Mouse (Mus musculus) midbrain, postnatal 0 days (tissue): ENCODE results near the gene Unc80. TPM values are rescaled to one million over a fixed set of nuclear protein-coding genes. Genes with fewer than 3 reads are reported as not detected.
A peak's percentile ranks its signal among the peaks of the same experiment; 100 is the strongest.

Experiments
- ATAC-seq: fragments of 200-750 bp; cut with Nextera tagmentation; 2 replicates; pipeline ENCODE4 v1.8.0; 2017; ENCODE audit warnings: moderate number of reproducible peaks, mild to moderate bottlenecking, moderate TSS enrichment, moderate library complexity; ENCODE audit not compliant: low FRiP score
- DNase-seq: peaks from one replicate; pipeline ENCODE4 v3.0.0-alpha.2; 2015; ENCODE audit warnings: low spot score
- H3K27ac ChIP-seq: fragments of 300-500 bp; sonication (generic); 2 replicates; pipeline ENCODE4 v1.5.1; 2014; ENCODE audit warnings: low read depth, mild to moderate bottlenecking, low read length, mixed read lengths
- H3K27me3 ChIP-seq: fragments of 300-500 bp; sonication (generic); 2 replicates; pipeline ENCODE4 v1.6.1; 2014; ENCODE audit warnings: low read length, control low read depth, mixed read lengths; ENCODE audit not compliant: insufficient read depth
- H3K36me3 ChIP-seq: fragments of 300-500 bp; sonication (generic); 2 replicates; pipeline ENCODE4 v1.6.1; 2014; ENCODE audit warnings: low read length, control low read depth, mixed read lengths; ENCODE audit not compliant: insufficient read depth
- H3K4me1 ChIP-seq: fragments of 300-500 bp; sonication (generic); 2 replicates; pipeline ENCODE4 v1.6.1; 2014; ENCODE audit warnings: mild to moderate bottlenecking, control low read depth, antibody characterized with exemption, low read length, mixed read lengths; ENCODE audit not compliant: insufficient read depth
- H3K4me2 ChIP-seq: fragments of 300-500 bp; sonication (generic); 2 replicates; pipeline ENCODE4 v1.6.1; 2014; ENCODE audit warnings: low read depth, mild to moderate bottlenecking, low read length, mixed read lengths; ENCODE audit not compliant: poor library complexity, severe bottlenecking
- H3K4me3 ChIP-seq: fragments of 300-500 bp; sonication (generic); 2 replicates; pipeline ENCODE4 v1.5.1; 2014; ENCODE audit warnings: low read depth, mild to moderate bottlenecking, low read length, moderate library complexity
- H3K9ac ChIP-seq: fragments of 300-500 bp; sonication (generic); replicated peaks from 2 replicates; pipeline ENCODE4 v1.6.1; 2014; ENCODE audit warnings: mild to moderate bottlenecking, low read length, moderate library complexity, mixed read lengths; ENCODE audit not compliant: poor library complexity, severe bottlenecking
- H3K9me3 ChIP-seq: fragments of 300-500 bp; sonication (generic); 2 replicates; pipeline ENCODE4 v1.6.1; 2016; ENCODE audit warnings: low read length, control low read depth
- CTCF ChIP-seq: IDR thresholded peaks from 2 replicates; pipeline ENCODE4 v1.5.1; 2016; ENCODE audit warnings: antibody characterized with exemption, mild to moderate bottlenecking
- WGBS: fragments of 180-500 bp; shearing (Covaris S2); extraction: QIAGEN DNeasy Blood & Tissue Kit; methylation state at CpG from one replicate; pipeline ENCODE4 v1.1.7; 2014; 5-methylcytosine and 5-hydroxymethylcytosine counted together
- polyA plus RNA-seq: library from polyadenylated mRNA; unstranded; fragments of >200 nt; fragmentation: Nextera tagmentation; extraction: Ambion mirVana; gene quantifications from 2 replicates; pipeline ENCODE4 v1.2.1, GENCODE M21; 2015
- total RNA-seq: library from RNA; depleted of rRNA; stranded (reverse); fragments of >200 nt; gene quantifications from 2 replicates; pipeline ENCODE4 v1.2.3, GENCODE M21; 2014; rRNA removed

Unc80 gene
- 24.2 and 26.4 TPM in 2 replicates for total RNA-seq
- 7.3 and 9.6 TPM in 2 replicates for polyA plus RNA-seq

DNA sequence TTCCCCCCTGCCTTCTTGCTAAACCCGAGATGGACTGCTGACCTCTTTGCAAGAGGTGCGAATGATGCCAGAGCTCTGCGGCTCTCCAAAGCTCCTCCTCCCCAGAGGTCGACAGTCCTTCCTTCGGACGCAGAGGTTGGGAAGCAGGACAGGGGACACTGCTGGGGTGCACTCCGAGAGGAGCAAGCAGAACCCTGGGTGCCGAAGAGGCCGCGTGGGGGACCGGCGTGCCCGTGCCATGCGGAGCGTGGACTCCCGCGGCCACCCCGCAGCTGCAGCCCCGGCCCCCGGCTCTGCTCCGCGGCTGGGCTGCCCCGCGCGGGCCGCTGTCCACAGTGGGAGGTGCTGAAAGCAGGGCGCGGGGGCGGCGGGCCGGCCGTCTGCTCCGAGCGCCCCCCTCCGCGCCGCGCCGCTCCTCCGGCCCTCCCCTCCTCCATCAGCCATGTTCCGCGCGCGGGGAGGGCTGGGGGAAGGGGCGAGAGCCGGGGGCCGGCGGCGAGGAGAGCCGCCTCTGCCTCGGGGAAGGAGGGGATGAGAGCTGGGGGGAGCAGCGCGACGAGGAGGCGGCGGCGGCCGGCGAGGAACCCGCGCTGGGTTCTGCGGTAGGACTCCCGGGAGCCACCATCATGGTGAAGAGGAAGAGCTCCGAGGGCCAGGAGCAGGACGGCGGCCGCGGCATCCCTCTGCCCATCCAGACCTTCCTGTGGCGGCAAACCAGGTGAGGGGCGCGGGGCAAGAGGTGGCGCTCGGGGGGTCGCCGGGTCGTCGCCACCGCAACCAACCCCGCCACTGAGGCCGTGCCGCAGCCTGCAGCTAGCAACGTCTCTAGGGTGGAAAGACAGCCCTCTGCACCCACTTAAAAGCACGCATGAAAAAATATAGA is at the start of gene Unc80:
Unc80 (plus strand) TSS at position 547 of the 883 bp plus-strand sequence.
- TF ChIP-seq CTCF, result no peak
- Histone ChIP-seq H3K4me1 (no peaks in the 10 kb centered on the region), H3K4me3 (peak within 1 kb of the TSS; percentile 80), H3K9ac (peak within 1 kb of the TSS; percentile 85), H3K36me3 (no peaks in the 10 kb centered on the region), H3K27ac (peak within 1 kb of the TSS; percentile 80), H3K9me3 (no peaks in the 10 kb centered on the region), H3K4me2 (peak within 1 kb of the TSS; percentile 83), H3K27me3 (no peaks in the 10 kb centered on the region)
- under 1% methylated on average over 45 of the region's 83 CpGs for whole genome bisulfite sequencing
- ATAC-seq (peak; percentile 92), DNase-seq (peak; percentile 64)

GRCm38 (mm10) chr1:66426073-66426472 is 42.1 kb upstream of the Unc80 start:
- Histone ChIP-seq H3K9me3 (no peaks in the 10 kb centered on the region), H3K4me3 (no peak overlapping the region), H3K27me3 (no peaks in the 10 kb centered on the region), H3K4me1 (no peaks in the 10 kb centered on the region), H3K27ac (no peak overlapping the region), H3K4me2 (no peak overlapping the region), H3K9ac (no peak overlapping the region), H3K36me3 (peaks cover 23% of the 10 kb centered on the region)
- ATAC-seq, result no peak
- no peak for TF ChIP-seq CTCF
- WGBS, result 93% methylated on average over 5 of the region's 5 CpGs
- no peak for DNase-seq

DNA sequence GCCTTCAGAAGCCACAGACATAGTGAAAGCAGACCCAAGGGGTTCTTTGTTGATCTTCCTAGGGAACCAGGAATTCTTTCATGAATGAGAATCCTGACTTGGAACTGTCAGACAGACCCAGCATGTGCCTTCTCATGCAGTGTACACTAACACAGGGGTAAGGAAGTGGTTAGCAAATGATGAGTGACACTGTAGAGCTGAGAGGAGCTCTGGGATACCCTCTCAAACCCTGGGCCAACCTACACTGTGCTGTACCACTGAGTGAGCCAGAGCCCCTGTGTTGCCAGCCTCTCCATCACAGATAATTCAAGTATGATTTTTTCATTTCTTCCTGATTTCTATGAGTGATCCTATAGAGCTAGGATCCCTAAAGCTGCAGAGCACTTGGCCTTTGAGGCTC is 37.2 kb upstream of the Unc80 start:
- ATAC-seq (no peak), DNase-seq (no peak)
- Histone ChIP-seq H3K27me3 (no peaks in the 10 kb centered on the region), H3K36me3 (peaks cover 23% of the 10 kb centered on the region; the same call in 1 of the 2 replicates), H3K4me2 (no peak overlapping the region), H3K4me3 (no peak overlapping the region), H3K4me1 (no peaks in the 10 kb centered on the region), H3K9me3 (no peaks in the 10 kb centered on the region), H3K9ac (no peak overlapping the region), H3K27ac (no peak overlapping the region)
- no peak for TF ChIP-seq CTCF

DNA sequence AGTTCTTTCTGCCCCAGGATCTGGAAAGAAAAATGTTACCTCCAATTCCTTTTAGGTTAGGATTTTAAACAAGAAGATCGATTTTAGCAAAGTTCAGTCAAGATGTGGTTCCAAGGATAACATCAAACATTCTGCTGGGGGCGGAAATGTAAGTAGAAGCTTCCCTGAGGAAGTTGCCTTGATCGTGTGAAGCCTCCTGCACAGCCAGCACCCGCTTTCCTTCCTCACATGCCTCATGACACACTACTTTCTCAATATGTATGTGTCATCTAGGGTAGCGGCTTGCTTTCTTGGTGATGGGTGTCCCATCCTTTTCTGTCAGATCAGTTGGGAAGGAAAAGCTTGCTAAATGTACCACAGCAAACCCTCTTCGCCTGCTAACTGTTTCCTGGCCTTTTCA is 36.7 kb upstream of the Unc80 start:
- Histone ChIP-seq H3K27ac (no peak overlapping the region), H3K9ac (no peak overlapping the region), H3K4me1 (no peaks in the 10 kb centered on the region), H3K9me3 (no peaks in the 10 kb centered on the region), H3K36me3 (peaks cover 23% of the 10 kb centered on the region; the same call in 1 of the 2 replicates), H3K4me2 (no peak overlapping the region), H3K4me3 (no peak overlapping the region), H3K27me3 (no peaks in the 10 kb centered on the region)
- TF ChIP-seq CTCF, result no peak
- no peak for ATAC-seq
- WGBS, result 82% methylated on average over 6 of the region's 6 CpGs
- DNase-seq, result no peak

DNA sequence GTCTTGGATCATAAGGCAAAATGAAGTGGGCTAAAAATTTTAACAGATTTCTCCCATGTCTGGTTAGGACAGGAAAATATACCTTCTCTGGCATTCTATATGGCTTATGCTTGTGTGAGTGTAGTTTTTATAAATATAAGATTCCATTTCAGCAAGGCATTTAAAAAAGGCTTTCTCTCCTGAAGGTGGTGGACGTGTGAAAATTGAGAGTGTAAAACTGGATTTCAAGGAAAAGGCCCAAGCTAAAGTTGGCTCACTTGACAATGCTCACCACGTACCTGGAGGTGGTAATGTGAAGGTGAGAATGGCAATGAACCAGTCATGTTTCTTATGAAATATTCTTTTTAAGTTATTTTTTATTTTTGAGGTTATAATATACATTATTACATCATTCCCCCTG is 30.1 kb upstream of the Unc80 start:
- Histone ChIP-seq H3K4me2 (no peak overlapping the region), H3K4me1 (no peaks in the 10 kb centered on the region), H3K27me3 (no peaks in the 10 kb centered on the region), H3K9ac (no peak overlapping the region), H3K4me3 (no peak overlapping the region), H3K36me3 (peaks cover 24% of the 10 kb centered on the region), H3K27ac (no peak overlapping the region), H3K9me3 (no peaks in the 10 kb centered on the region)
- ATAC-seq (no peak), DNase-seq (no peak)
- no peak for TF ChIP-seq CTCF
- WGBS, result 86% methylated on average over 2 of the region's 2 CpGs

DNA sequence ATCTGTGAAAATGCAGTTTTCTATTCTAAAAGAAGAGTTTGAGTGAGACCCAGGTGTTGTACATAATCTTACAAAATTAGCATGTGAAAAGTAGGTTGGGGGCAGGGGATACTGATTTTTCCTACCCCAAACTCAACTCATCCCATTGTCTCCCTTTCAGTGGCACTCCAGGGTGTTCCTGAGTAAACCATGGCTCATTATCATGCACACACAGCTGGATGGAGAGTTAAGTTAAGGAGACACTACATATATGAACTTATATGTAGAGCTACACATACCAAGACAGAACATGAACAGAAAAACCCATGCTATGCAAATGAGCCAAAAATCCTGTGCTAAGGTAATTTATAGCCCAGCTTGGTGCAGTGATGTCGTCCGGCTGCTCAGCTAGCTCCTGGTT is 25.2 kb upstream of the Unc80 start:
- Histone ChIP-seq H3K27me3 (no peaks in the 10 kb centered on the region), H3K9me3 (no peaks in the 10 kb centered on the region), H3K4me1 (no peaks in the 10 kb centered on the region), H3K36me3 (peaks cover 17% of the 10 kb centered on the region), H3K27ac (no peak overlapping the region), H3K9ac (no peak overlapping the region), H3K4me2 (no peak overlapping the region), H3K4me3 (no peak overlapping the region)
- DNase-seq (no peak), ATAC-seq (no peak)
- no peak for TF ChIP-seq CTCF
- WGBS, result 61% methylated on average over 2 of the region's 2 CpGs
